Mouse (Mus musculus): ENCODE results near the gene Actg1.

GRCm38 (mm10) chr11:120314721-120315415 is 33.5 kb downstream of the Actg1 start:
- TF ChIP-seq CTCF (IDR thresholded peaks at IDR 0.05; ENCODE audit: low read depth) (no peak), EP300 (IDR thresholded peaks at IDR 0.05; ENCODE audit: low read depth) (no peak)

Data from heart, postnatal 0 days (tissue).